Mouse (Mus musculus): ENCODE data around the gene Cavin4.

DNA sequence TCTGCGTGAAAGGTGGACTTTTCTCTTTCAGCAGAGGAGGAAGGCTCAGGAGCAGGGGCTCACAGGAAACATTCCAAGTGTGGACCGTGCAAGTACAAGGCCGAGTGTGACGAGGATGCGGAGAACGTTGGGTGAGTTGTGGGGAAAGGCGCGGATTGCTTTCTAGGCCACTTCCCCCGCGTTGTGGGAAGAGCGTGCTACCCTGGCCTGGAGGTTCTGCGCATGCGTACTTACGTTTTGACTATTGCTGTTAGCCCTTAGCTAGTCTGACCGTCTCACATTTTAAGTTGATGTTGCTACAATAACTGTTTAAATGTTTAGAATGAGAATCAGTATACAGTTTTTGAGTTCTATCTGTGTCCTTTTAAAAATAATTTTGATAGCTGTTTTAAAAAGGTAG is 46.1 kb upstream of the Cavin4 start:
- TF ChIP-seq CTCF (IDR thresholded peaks at IDR 0.05; ENCODE audit: borderline replicate concordance, insufficient read depth, low read length) (no peak), POLR2A (IDR thresholded peaks at IDR 0.05; ENCODE audit: low read depth, low read length) (no peak)
